Mouse (Mus musculus) forebrain, embryonic 12.5 days (tissue): ENCODE measurements around the gene Neurod2. TPM values are rescaled to one million over a fixed set of nuclear protein-coding genes. Genes with fewer than 3 reads are reported as not detected.
A peak's percentile ranks its signal among the peaks of the same experiment; 100 is the strongest.

ENCODE experiments used
- ATAC-seq: fragments of 200-750 bp; cut with Nextera tagmentation; 2 replicates; pipeline ENCODE4 v1.8.0; 2017; ENCODE audit warnings: moderate TSS enrichment; ENCODE audit not compliant: low FRiP score
- H3K27ac ChIP-seq: fragments of 300-500 bp; sonication (generic); 2 replicates; pipeline ENCODE4 v1.5.1; 2016; ENCODE audit warnings: mild to moderate bottlenecking
- H3K27me3 ChIP-seq: fragments of 300-500 bp; sonication (generic); 2 replicates; pipeline ENCODE4 v1.6.1; 2016; ENCODE audit warnings: mild to moderate bottlenecking
- H3K36me3 ChIP-seq: fragments of 300-500 bp; sonication (generic); replicated peaks from 2 replicates; pipeline ENCODE4 v1.6.1; 2016; ENCODE audit warnings: mild to moderate bottlenecking
- H3K4me1 ChIP-seq: fragments of 300-500 bp; sonication (generic); 2 replicates; pipeline ENCODE4 v1.6.1; 2016
- H3K4me2 ChIP-seq: fragments of 300-500 bp; sonication (generic); 2 replicates; pipeline ENCODE4 v1.6.1; 2016; ENCODE audit warnings: mild to moderate bottlenecking, moderate library complexity
- H3K4me3 ChIP-seq: fragments of 300-500 bp; sonication (generic); replicated peaks from 2 replicates; pipeline ENCODE4 v1.5.1; 2016; ENCODE audit warnings: mild to moderate bottlenecking
- H3K9ac ChIP-seq: fragments of 300-500 bp; sonication (generic); 2 replicates; pipeline ENCODE4 v1.6.1; 2016; ENCODE audit warnings: mild to moderate bottlenecking
- H3K9me3 ChIP-seq: fragments of 300-500 bp; sonication (generic); 2 replicates; pipeline ENCODE4 v1.6.1; 2016
- WGBS: fragments of 180-500 bp; shearing (Covaris S2); methylation state at CpG from one replicate; pipeline ENCODE4 v1.1.7; 2016; 5-methylcytosine and 5-hydroxymethylcytosine counted together
- polyA plus RNA-seq: library from polyadenylated mRNA; unstranded; fragments of >200 nt; fragmentation: Nextera tagmentation; extraction: Ambion mirVana; gene quantifications from 2 replicates; pipeline ENCODE4 v1.2.1, GENCODE M21; 2016

The Neurod2 gene
- polyA plus RNA-seq, 1 experiment from 2014 or later = 20.5 TPM

DNA sequence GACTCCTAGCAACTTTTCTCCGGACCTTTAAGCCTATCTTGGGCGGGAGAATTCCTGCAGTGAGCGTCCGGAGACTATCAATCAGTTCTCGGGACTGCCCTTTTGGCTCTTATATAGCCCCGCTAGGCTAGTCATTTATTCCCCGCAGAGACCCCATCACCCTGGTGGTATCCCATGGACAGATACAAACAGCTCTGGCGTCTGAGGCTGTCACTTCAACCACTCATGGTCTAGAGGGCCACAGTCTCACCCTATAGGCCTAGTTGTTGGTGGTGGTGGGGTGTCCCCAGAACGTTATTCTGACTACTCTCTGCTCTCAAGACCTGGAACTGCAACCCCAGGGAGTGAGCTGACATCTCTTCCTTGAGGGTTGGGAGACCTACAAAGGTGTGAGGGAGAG lies 19.9 kb upstream of the Neurod2 start:
- Histone ChIP-seq H3K9me3 (no peaks in the 10 kb centered on the region), H3K27ac (no peak overlapping the region), H3K27me3 (peaks cover 94% of the 10 kb centered on the region), H3K4me2 (peak overlapping the region; percentile 93), H3K4me3 (peak overlapping the region; percentile 49), H3K36me3 (no peaks in the 10 kb centered on the region), H3K9ac (0 out of 2 replicates have a peak overlapping the region, but pooled peaks have one; percentile 55), H3K4me1 (peaks cover 24% of the 10 kb centered on the region)
- no peak for ATAC-seq
- 1% methylated on average over 9 of the region's 9 CpGs for WGBS

- peak within 1 kb of the TSS; percentile 55 for H3K9ac ChIP-seq
- no peak within 1 kb of the TSS for H3K27ac ChIP-seq
- under 1% methylated on average over 47 of the region's 55 CpGs for WGBS
- H3K9me3 ChIP-seq = no peaks in the 10 kb centered on the region
- peaks cover 94% of the 10 kb centered on the region for H3K27me3 ChIP-seq
- H3K4me2 ChIP-seq = peak within 1 kb of the TSS; percentile 93
- H3K4me1 ChIP-seq = peaks cover 24% of the 10 kb centered on the region
- H3K36me3 ChIP-seq = no peaks in the 10 kb centered on the region
- ATAC-seq = peak; percentile 72
- peak within 1 kb of the TSS; percentile 49 for H3K4me3 ChIP-seq
These were observed 18.9 kb upstream of the Neurod2 start, which contains the start of gene Ppp1r1b for GRCm38 (mm10) chr11:98348083-98348961. Gene Ppp1r1b (plus strand): TSS chr11:98348404.

- Histone ChIP-seq H3K27ac (no peak overlapping the region), H3K27me3 (peaks cover 86% of the 10 kb centered on the region), H3K9ac (0 out of 2 replicates have a peak overlapping the region, but pooled peaks have one; percentile 55), H3K9me3 (no peaks in the 10 kb centered on the region), H3K4me1 (peaks cover 24% of the 10 kb centered on the region), H3K4me2 (peak overlapping the region; percentile 93), H3K4me3 (peak overlapping the region; percentile 49), H3K36me3 (no peaks in the 10 kb centered on the region)
- WGBS = 3% methylated on average over 12 of the region's 12 CpGs
- no peak for ATAC-seq
These were observed 18.1 kb upstream of the Neurod2 start for GRCm38 (mm10) chr11:98347385-98348082.

- WGBS = 7% methylated on average over 9 of the region's 9 CpGs
- Histone ChIP-seq H3K27ac (no peak overlapping the region), H3K4me3 (no peak overlapping the region), H3K4me2 (no peak overlapping the region), H3K9me3 (no peaks in the 10 kb centered on the region), H3K27me3 (peaks cover 86% of the 10 kb centered on the region), H3K9ac (0 out of 2 replicates have a peak overlapping the region, but pooled peaks have one; percentile 17), H3K4me1 (peaks cover 32% of the 10 kb centered on the region), H3K36me3 (no peaks in the 10 kb centered on the region)
- ATAC-seq = no peak
These were observed 16.7 kb upstream of the Neurod2 start for GRCm38 (mm10) chr11:98346168-98346567.

- Histone ChIP-seq H3K4me2 (peak overlapping the region; percentile 41), H3K4me1 (peaks cover 33% of the 10 kb centered on the region), H3K4me3 (no peak overlapping the region; the same call in 1 of the 2 replicates), H3K27me3 (peaks cover 85% of the 10 kb centered on the region), H3K9me3 (no peaks in the 10 kb centered on the region), H3K36me3 (no peaks in the 10 kb centered on the region), H3K27ac (no peak overlapping the region), H3K9ac (no peak overlapping the region)
- WGBS = 3% methylated on average over 14 of the region's 14 CpGs
- no peak for ATAC-seq
These were observed 15.8 kb upstream of the Neurod2 start for GRCm38 (mm10) chr11:98345253-98345652.

DNA sequence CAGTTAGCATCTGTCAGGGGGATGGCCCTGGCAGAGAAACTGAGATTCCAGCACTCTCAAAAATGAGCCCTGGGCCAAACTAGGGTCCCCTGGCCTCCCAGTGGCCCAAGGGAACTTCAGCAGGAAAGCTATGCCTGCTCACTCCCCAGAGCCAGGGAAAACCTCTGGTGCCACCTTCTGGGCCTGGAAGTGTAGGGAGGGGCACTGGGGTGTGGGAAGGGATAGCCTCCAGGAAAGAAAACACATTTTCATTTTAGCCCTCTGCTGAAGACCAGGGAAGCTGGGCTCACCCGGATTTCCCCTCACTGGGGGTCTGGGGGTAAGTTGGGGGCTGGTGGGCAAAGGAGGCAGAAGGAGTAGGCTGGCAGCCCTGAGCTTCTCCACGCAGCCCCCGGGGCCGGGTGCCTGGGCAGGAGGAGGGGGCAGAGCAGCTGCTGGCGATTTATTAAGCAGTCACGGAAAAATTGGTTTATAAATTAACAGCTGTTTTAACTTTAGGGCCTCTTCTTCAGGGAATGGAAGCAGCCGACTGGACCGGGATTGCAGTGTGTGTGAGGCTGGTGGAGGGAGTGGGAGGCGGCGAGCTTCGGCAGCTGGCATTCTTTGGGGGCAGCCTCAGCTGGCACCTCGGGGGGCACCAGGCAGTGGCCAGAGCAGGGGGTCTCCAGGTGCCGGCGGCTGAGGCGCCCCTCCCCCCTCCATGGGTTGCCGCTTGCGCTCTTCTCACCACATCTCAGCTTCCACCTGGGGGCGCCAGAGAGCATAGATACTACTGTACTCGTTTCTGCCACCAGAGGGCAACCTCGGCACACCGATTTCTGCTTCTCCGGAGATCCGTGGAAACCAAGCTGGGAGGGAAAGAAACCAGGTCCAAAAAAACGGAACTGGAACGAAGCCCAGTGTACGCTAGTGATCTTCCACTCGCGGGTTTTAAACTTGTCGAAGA lies 12.8 kb upstream of the Neurod2 start:
- Histone ChIP-seq H3K4me1 (peaks cover 37% of the 10 kb centered on the region), H3K36me3 (no peaks in the 10 kb centered on the region), H3K27me3 (peaks cover 85% of the 10 kb centered on the region), H3K9ac (no peak overlapping the region), H3K27ac (no peak overlapping the region), H3K4me2 (peak overlapping the region; percentile 48), H3K9me3 (no peaks in the 10 kb centered on the region), H3K4me3 (peak overlapping the region; percentile 26)
- peak; percentile 72; the same call in 1 of the 2 replicates for ATAC-seq
- WGBS = 3% methylated on average over 29 of the region's 29 CpGs

GRCm38 (mm10) chr11:98341174-98341573 lies 11.7 kb upstream of the Neurod2 start:
- H3K36me3 ChIP-seq = no peaks in the 10 kb centered on the region
- no peak overlapping the region for H3K4me3 ChIP-seq
- no peak overlapping the region for H3K9ac ChIP-seq
- WGBS = 52% methylated on average over 4 of the region's 4 CpGs
- H3K27ac ChIP-seq = no peak overlapping the region
- H3K27me3 ChIP-seq = peaks cover 85% of the 10 kb centered on the region
- no peak for ATAC-seq
- no peaks in the 10 kb centered on the region for H3K9me3 ChIP-seq
- peaks cover 36% of the 10 kb centered on the region for H3K4me1 ChIP-seq
- H3K4me2 ChIP-seq = no peak overlapping the region

DNA sequence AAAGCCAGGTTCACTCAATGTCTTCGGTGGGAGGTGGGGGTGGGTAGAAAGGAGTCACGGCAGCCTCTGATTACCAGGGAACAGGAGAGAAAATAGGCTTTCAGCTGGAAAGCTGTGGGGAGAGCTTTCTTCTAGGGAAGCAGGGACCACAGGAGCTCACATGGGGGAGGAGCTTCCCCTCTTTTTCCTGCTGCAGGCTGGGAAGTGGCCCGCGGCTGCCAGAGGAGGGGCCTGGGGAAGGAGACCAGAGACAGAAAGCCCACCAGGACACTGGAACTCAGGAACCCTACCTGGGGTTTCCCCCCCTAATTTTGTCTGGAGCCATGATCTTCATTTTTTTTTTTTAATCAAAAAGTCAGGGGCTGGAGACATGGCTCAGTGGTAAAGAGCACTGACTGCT lies 11.1 kb upstream of the Neurod2 start:
- no peak overlapping the region for H3K9ac ChIP-seq
- peaks cover 85% of the 10 kb centered on the region for H3K27me3 ChIP-seq
- peaks cover 35% of the 10 kb centered on the region for H3K4me1 ChIP-seq
- no peak for ATAC-seq
- H3K4me3 ChIP-seq = no peak overlapping the region
- no peak overlapping the region for H3K4me2 ChIP-seq
- no peak overlapping the region for H3K27ac ChIP-seq
- H3K36me3 ChIP-seq = no peaks in the 10 kb centered on the region
- no peaks in the 10 kb centered on the region for H3K9me3 ChIP-seq
- 12% methylated on average over 4 of the region's 4 CpGs for WGBS

GRCm38 (mm10) chr11:98339679-98340287 lies 10.3 kb upstream of the Neurod2 start:
- Histone ChIP-seq H3K27ac (peak overlapping the region; percentile 90), H3K4me3 (peak overlapping the region; percentile 47), H3K4me1 (peaks cover 37% of the 10 kb centered on the region), H3K27me3 (peaks cover 87% of the 10 kb centered on the region), H3K9ac (peak overlapping the region; percentile 72; the same call in 1 of the 2 replicates), H3K4me2 (peak overlapping the region; percentile 94), H3K36me3 (no peaks in the 10 kb centered on the region), H3K9me3 (no peaks in the 10 kb centered on the region)
- ATAC-seq = no peak
- WGBS = 3% methylated on average over 9 of the region's 11 CpGs

GRCm38 (mm10) chr11:98339071-98339501 lies 9.6 kb upstream of the Neurod2 start:
- Histone ChIP-seq H3K27ac (peak overlapping the region; percentile 90), H3K9me3 (no peaks in the 10 kb centered on the region), H3K4me1 (peaks cover 44% of the 10 kb centered on the region), H3K4me2 (peak overlapping the region; percentile 94), H3K27me3 (peaks cover 91% of the 10 kb centered on the region), H3K9ac (peak overlapping the region; percentile 72), H3K36me3 (no peaks in the 10 kb centered on the region), H3K4me3 (peak overlapping the region; percentile 47)
- WGBS = under 1% methylated on average over 19 of the region's 19 CpGs
- no peak for ATAC-seq

DNA sequence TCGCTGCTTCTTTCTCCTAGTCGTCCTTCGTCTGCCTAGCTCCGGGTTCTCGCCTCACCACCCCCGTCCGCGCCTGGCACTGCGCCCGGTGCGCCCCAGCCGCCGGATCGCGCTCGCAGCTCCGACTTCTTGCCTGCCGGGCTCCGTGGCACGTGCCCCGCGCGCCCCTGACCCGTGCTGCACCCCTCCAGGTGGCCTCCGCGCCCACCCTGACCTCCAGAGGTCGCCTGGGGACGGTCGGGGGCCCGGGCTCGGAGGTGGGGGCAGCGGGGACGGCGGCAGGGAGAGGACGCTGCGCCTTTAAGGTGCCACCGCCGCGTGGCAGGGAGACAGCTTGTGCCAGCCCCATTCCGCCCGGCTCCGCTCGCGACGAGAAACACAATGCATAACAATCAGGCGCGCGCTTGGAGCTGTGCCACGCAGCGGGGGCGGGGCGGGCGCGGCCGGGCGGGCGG lies 9.1 kb upstream of the Neurod2 start:
- peaks cover 49% of the 10 kb centered on the region for H3K4me1 ChIP-seq
- WGBS = under 1% methylated on average over 55 of the region's 57 CpGs
- ATAC-seq = no peak

More for the DNA sequence above, 9.1 kb upstream of the Neurod2 start:
- Histone ChIP-seq H3K27ac (peak overlapping the region; percentile 90), H3K9ac (peak overlapping the region; percentile 72), H3K9me3 (no peaks in the 10 kb centered on the region), H3K4me3 (peak overlapping the region; percentile 47), H3K36me3 (no peaks in the 10 kb centered on the region), H3K27me3 (peaks cover 91% of the 10 kb centered on the region), H3K4me2 (peak overlapping the region; percentile 94)
